Mouse (Mus musculus) heart, embryonic 14.5 days (tissue): ENCODE data around the gene Pus7. TPM values are rescaled to one million over a fixed set of nuclear protein-coding genes. Genes with fewer than 3 reads are reported as not detected.

Experiments
- ATAC-seq: fragments of 200-750 bp; cut with Nextera tagmentation; 2 replicates; pipeline ENCODE4 v1.8.0; 2017; ENCODE audit warnings: low read depth, moderate TSS enrichment; ENCODE audit not compliant: insufficient number of reproducible peaks, insufficient read depth, low FRiP score
- H3K27ac ChIP-seq, 2 experiments: fragments of 200-500 bp in 1 of 2; fragments of 300-500 bp in 1 of 2; sonication (generic) in 1 of 2; replicated peaks in 1 of 2; 2 replicates each; pipeline ENCODE4 v1.5.1; 2012 to 2014; ENCODE audit warnings: low read depth in 2 of 2, low read length in 2 of 2, control low read depth in 1 of 2, mild to moderate bottlenecking in 1 of 2, mixed read lengths in 1 of 2; ENCODE audit not compliant: control insufficient read depth in 1 of 2, insufficient read depth in 1 of 2
- H3K27me3 ChIP-seq: fragments of 300-500 bp; sonication (generic); 2 replicates; pipeline ENCODE4 v1.6.1; 2014; ENCODE audit warnings: mild to moderate bottlenecking, low read length, control low read depth; ENCODE audit not compliant: control insufficient read depth, insufficient read depth
- H3K36me3 ChIP-seq: fragments of 300-500 bp; sonication (generic); 2 replicates; pipeline ENCODE4 v1.6.1; 2014; ENCODE audit warnings: mild to moderate bottlenecking, control low read depth, low read length, mixed read lengths; ENCODE audit not compliant: control insufficient read depth, insufficient read depth
- H3K4me1 ChIP-seq, 2 experiments: fragments of 200-500 bp in 1 of 2; fragments of 300-500 bp in 1 of 2; sonication (generic) in 1 of 2; 2 replicates each; pipeline ENCODE4 v1.6.1; 2012 to 2014; ENCODE audit warnings: low read length in 2 of 2, control low read depth in 1 of 2, mixed read lengths in 1 of 2; ENCODE audit not compliant: control insufficient read depth in 2 of 2, insufficient read depth in 2 of 2
- H3K4me2 ChIP-seq: fragments of 300-500 bp; sonication (generic); 2 replicates; pipeline ENCODE4 v1.6.1; 2014; ENCODE audit warnings: mild to moderate bottlenecking, low read length
- H3K4me3 ChIP-seq, 2 experiments: fragments of 200-500 bp in 1 of 2; fragments of 300-500 bp in 1 of 2; sonication (generic) in 1 of 2; 2 replicates each; pipeline ENCODE4 v1.5.1; 2012 to 2014; ENCODE audit warnings: low read length in 2 of 2, mild to moderate bottlenecking in 2 of 2, control low read depth in 1 of 2, low read depth in 1 of 2, moderate library complexity in 1 of 2; ENCODE audit not compliant: control insufficient read depth in 1 of 2, insufficient read depth in 1 of 2
- H3K9ac ChIP-seq: fragments of 300-500 bp; sonication (generic); 2 replicates; pipeline ENCODE4 v1.6.1; 2014; ENCODE audit warnings: mild to moderate bottlenecking, low read length
- H3K9me3 ChIP-seq: fragments of 300-500 bp; sonication (generic); 2 replicates; pipeline ENCODE4 v1.6.1; 2016; ENCODE audit warnings: low read length, control low read depth; ENCODE audit not compliant: control insufficient read depth
- WGBS: fragments of 180-500 bp; shearing (Covaris S2); extraction: QIAGEN DNeasy Blood & Tissue Kit; methylation state at CpG from one replicate; pipeline ENCODE4 v1.1.7; 2014; 5-methylcytosine and 5-hydroxymethylcytosine counted together
- polyA plus RNA-seq: library from polyadenylated mRNA; unstranded; fragments of >200 nt; fragmentation: Nextera tagmentation; extraction: Ambion mirVana; gene quantifications from 2 replicates; pipeline ENCODE4 v1.2.1, GENCODE M21; 2014

Pus7 gene
- 20.6 and 21.4 TPM in 2 replicates for polyA plus RNA-seq

DNA sequence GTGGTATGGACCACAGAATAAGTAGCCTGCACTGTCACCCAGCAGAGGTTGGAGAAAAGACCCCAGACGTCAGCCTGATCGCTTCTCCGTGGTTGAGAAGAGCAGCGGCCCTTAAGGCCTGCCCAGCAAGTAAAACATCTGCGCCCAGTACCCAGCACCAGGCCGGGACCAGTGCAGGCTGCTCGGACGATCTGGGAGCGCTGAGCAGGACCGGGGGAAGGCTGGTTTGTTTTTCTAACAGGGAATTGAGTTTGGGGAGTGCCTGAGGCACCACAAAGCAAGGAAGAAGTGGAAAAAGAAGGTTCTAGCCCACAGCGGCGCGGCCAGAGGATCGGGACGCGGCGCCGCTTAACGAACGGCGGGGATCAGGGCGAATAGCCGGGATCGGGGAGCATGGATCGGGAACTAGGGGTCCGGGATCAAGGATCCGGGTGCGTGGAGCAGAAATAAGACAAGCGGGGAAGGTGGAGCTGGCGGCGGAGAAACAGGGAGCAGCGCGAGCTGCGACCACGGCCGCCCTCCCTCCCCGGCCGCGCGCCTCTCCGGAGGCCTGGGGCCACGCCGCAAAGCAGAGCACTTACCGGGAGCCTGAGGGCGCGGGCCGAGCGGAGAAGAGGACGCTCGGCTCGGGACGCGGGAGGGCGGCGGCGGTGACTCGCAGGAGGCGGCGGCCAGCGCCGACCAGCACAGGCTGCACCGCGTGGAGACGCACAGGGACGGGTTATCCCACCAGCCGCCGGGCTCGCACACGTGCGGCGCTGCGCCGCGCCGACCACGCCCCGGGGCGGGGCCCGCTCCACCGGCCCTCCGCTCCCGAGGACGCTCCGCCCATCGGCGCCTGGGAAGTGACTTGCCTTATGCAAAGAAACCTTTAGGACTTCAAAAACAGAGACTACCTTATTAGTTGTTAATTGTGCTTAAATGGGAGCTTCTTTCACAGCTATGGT is at the start of gene Pus7:
Gene Pus7 (minus strand): TSS at position 781 of the 947 bp plus-strand sequence.
- H3K9ac ChIP-seq = peak within 1 kb of the TSS; percentile 96
- H3K4me1 ChIP-seq = peaks cover 0 to 11% of the 10 kb centered on the region in 2 experiments; a peak in 1 of 4 replicates
- H3K4me3 ChIP-seq = peak within 1 kb of the TSS; percentile 70 to 91
- no peaks in the 10 kb centered on the region for H3K9me3 ChIP-seq
- WGBS = under 1% methylated on average over 86 of the region's 86 CpGs
- peak within 1 kb of the TSS; percentile 31 to 65; a peak in 2 of 4 replicates for H3K27ac ChIP-seq
- 0 out of 2 replicates have a peak, but pooled peaks cover under 1% of the 10 kb centered on the region for H3K36me3 ChIP-seq
- no peaks in the 10 kb centered on the region for H3K27me3 ChIP-seq
- H3K4me2 ChIP-seq = peak within 1 kb of the TSS; percentile 68
- ATAC-seq = peak; percentile 89

GRCm38 (mm10) chr5:23830897-23831752 is 47.6 kb upstream of the Pus7 start:
- no peaks in the 10 kb centered on the region for H3K36me3 ChIP-seq
- H3K9ac ChIP-seq = no peak overlapping the region
- H3K4me2 ChIP-seq = peak overlapping the region; percentile 53
- peaks cover 0 to 5% of the 10 kb centered on the region in 2 experiments; a peak in 2 of 4 replicates for H3K4me1 ChIP-seq
- H3K27ac ChIP-seq = no peak overlapping the region
- peaks cover 24% of the 10 kb centered on the region for H3K27me3 ChIP-seq
- H3K4me3 ChIP-seq = peak overlapping the region; percentile 0 to 30; a peak in 3 of 4 replicates
- 36% methylated on average over 58 of the region's 58 CpGs for WGBS
- ATAC-seq = no peak
- no peaks in the 10 kb centered on the region for H3K9me3 ChIP-seq

DNA sequence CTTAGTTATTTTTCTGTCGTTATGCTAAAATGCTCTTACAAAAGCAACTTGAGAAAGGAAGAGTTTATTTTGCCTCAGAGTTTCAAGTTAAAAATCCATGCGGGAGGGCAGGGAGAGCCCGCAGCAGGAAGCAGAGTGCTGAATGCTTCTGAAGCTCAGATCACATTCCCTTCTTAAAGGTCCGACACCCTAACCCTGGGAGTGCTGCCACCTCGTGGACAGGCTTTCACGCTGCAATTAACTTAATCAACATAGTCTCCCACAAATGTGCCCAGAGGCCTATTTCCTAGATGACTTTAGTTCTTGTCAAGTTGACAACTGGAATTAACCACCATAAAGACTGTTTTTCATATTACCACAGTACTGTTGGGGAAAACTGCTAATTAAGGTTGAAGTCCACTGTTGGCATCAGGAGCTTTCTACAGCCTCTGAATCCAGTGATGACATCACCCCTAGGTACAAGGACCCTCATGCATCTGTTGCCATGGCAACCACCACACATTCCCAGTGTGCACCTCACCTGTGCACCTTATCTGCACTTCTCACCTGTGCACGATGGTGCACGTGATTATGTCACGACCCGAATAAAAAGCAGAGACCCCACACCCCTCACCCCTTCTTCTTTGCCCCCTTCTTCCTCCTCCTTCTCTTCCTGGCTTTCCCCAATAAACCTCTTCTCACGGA is 43.0 kb upstream of the Pus7 start:
- WGBS = 34% methylated on average over 11 of the region's 11 CpGs
- H3K36me3 ChIP-seq = 0 out of 2 replicates have a peak, but pooled peaks cover 5% of the 10 kb centered on the region

DNA sequence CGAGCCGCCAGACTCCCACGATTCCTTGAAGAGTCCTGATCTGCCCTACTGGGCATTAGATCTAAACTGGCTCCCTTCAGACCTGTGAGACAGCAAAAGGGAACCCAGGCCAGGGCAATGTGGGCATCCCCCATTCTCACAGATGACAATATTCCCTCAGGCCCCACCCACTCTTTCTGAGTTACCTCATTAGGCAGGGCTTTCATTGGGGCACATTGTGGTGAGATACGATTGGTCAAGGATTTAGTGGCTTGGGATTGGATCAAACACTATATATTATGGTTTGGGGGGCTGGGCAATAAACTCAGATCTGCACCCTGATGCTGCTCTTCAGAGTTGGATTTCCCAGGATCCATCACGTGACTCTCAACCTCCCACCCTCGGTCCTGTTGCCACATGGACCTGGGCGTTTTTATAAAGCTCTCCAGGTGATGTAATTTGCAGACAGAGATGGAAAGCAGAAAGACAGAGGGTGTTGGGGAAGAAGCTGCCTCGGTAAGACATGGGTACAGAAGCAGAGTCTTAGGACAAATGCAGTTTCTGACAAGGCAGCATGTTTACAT is 40.7 kb upstream of the Pus7 start:
- H3K27me3 ChIP-seq = no peaks in the 10 kb centered on the region
- H3K4me2 ChIP-seq = no peak overlapping the region
- no peaks in the 10 kb centered on the region for H3K9me3 ChIP-seq
- no peak overlapping the region for H3K9ac ChIP-seq
- H3K4me1 ChIP-seq = no peaks in the 10 kb centered on the region
- ATAC-seq = no peak
- 72% methylated on average over 8 of the region's 8 CpGs for WGBS
- H3K4me3 ChIP-seq = no peak overlapping the region
- H3K27ac ChIP-seq = no peak overlapping the region
- H3K36me3 ChIP-seq = peaks cover 18% of the 10 kb centered on the region

More for the DNA sequence above, 43.0 kb upstream of the Pus7 start:
- Histone ChIP-seq H3K9me3 (no peaks in the 10 kb centered on the region), H3K4me3 (no peak overlapping the region), H3K4me2 (no peak overlapping the region), H3K4me1 (peaks cover 0 to 5% of the 10 kb centered on the region in 2 experiments; a peak in 2 of 4 replicates), H3K27me3 (peaks cover 16% of the 10 kb centered on the region), H3K27ac (no peak overlapping the region), H3K9ac (no peak overlapping the region)
- no peak for ATAC-seq

- H3K27me3 ChIP-seq = no peaks in the 10 kb centered on the region
- peaks cover 35% of the 10 kb centered on the region for H3K36me3 ChIP-seq
- no peak overlapping the region for H3K4me2 ChIP-seq
- no peak overlapping the region for H3K27ac ChIP-seq
- H3K4me1 ChIP-seq = no peaks in the 10 kb centered on the region
- no peaks in the 10 kb centered on the region for H3K9me3 ChIP-seq
- H3K9ac ChIP-seq = no peak overlapping the region
- H3K4me3 ChIP-seq = no peak overlapping the region
- 67% methylated on average over 11 of the region's 11 CpGs for WGBS
- no peak for ATAC-seq
Measured at GRCm38 (mm10) chr5:23822306-23822705, 38.8 kb upstream of the Pus7 start.

DNA sequence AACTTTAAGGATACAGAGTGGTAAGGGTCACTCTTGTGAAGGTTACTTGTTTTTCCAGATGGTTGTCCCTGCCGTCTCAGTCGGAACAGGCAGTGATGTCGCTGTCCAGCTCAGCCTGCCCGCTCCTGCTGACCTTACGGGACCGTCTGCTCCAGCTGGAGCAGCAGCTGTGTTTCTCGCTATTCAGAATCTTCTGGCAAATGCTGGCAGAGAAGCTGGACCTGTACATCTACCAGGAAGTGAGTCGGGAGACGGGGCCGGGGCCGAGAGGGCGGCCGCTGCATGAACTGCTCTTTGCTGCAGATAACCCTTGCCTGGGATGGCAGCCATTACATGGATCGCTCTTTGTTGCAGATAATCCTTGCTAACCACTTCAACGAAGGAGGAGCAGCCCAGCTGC is 33.2 kb upstream of the Pus7 start:
- no peak overlapping the region for H3K27ac ChIP-seq
- H3K4me3 ChIP-seq = no peak overlapping the region
- H3K9me3 ChIP-seq = peaks cover 11% of the 10 kb centered on the region; the same call in 1 of the 2 replicates
- no peak overlapping the region for H3K4me2 ChIP-seq
- no peak overlapping the region for H3K9ac ChIP-seq
- no peak for ATAC-seq
- peaks cover 85% of the 10 kb centered on the region for H3K36me3 ChIP-seq
- no peaks in the 10 kb centered on the region for H3K4me1 ChIP-seq
- H3K27me3 ChIP-seq = no peaks in the 10 kb centered on the region
- WGBS = 89% methylated on average over 15 of the region's 15 CpGs
